ENCODE assay signal across 14 mouse cellular contexts in the genomic region with DNA sequence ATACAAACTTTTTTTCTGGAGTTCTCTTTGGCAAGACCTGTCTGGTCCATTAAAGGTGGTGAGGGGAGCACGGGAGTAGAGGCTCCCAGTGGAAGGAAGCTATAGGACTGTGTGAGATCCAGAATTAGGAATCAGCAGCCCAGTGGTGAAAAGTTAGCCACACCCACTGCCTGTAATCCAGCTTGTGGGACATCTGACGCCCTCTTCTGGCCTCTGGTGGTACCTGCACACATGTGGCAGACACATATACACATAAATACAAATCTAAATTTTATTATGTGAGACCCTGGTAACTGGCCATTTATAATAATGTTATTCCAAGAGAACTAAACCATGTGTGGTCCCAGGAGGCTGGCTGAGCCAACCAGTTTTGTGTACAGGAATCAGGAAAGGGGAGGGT.
DNase-seq lines count a peak whose midpoint lies in the region; ATAC-seq and TF ChIP-seq lines count a peak whose summit lies in the region.
"Had no signal": no experiment of that assay in that cellular context is flagged by ENCODE, and none has a peak within 500 bp of the region (broad histone marks: within the 10 kb centered on the region; RNA-seq: fewer than 3 reads in every experiment).

No protein-coding gene starts in this region.

- no peaks in the 10 kb centered on the region; the same call in 1 of the 2 replicates for H3K27me3 ChIP-seq in forebrain, postnatal 0 days (ENCODE audit: insufficient read depth, low read length)
- no peaks in the 10 kb centered on the region for H3K27me3 ChIP-seq in forebrain, embryonic 14.5 days (replicated peaks; ENCODE audit: control insufficient read depth, insufficient read depth, low read length)
- H3K27me3 ChIP-seq in liver, adult 2 months (ENCODE audit: control insufficient read depth, insufficient read depth, low read length), result no peaks in the 10 kb centered on the region
- H3K27me3 ChIP-seq in Patski, result no peaks in the 10 kb centered on the region
- H3K27me3 ChIP-seq: hindbrain, embryonic 15.5 days; limb, embryonic 15.5 days; midbrain, embryonic 12.5 days had no signal

- no peaks in the 10 kb centered on the region for H3K9me3 ChIP-seq in forebrain, postnatal 0 days (ENCODE audit: low read length)
- H3K9me3 ChIP-seq in forebrain, embryonic 14.5 days (replicated peaks; ENCODE audit: control insufficient read depth, low read length), result no peaks in the 10 kb centered on the region
- H3K9me3 ChIP-seq: hindbrain, embryonic 15.5 days; limb, embryonic 15.5 days; midbrain, embryonic 12.5 days had no signal

- WGBS in forebrain, postnatal 0 days, result 94% methylated on average over 2 of the region's 2 CpGs
- WGBS in forebrain, embryonic 14.5 days, result 84% methylated on average over 2 of the region's 2 CpGs
- 98% methylated on average over 2 of the region's 2 CpGs for WGBS in liver, adult 2 months

- no peak for ATAC-seq in forebrain, postnatal 0 days
- no peak for ATAC-seq in forebrain, embryonic 14.5 days
- ATAC-seq in Patski, result no peak

- TF ChIP-seq CTCF in forebrain, postnatal 0 days (IDR thresholded peaks at IDR 0.05; ENCODE audit: low read depth), result peak; percentile 28; the same call in 1 of the 2 replicates
- peak; percentile 34; the same call in 1 of the 2 replicates for TF ChIP-seq CTCF in liver, adult 2 months (IDR thresholded peaks at IDR 0.05; ENCODE audit: low read depth, low read length)
- peak; percentile 51 for TF ChIP-seq CTCF in Patski (IDR thresholded peaks at IDR 0.05)

- TF ChIP-seq POLR2A in liver, adult 2 months (IDR thresholded peaks at IDR 0.05; ENCODE audit: extremely low read depth, insufficient read depth, low read length), result no peak

- DNase-seq in forebrain, postnatal 0 days, result no peak
- DNase-seq in forebrain, embryonic 14.5 days (ENCODE audit: low spot score), result no peak
- DNase-seq in liver, adult 2 months (ENCODE audit: extremely low read depth, low read depth, low spot score), result no peak
- DNase-seq in liver (no peak), 3T3-L1 (ENCODE audit: low read depth, low spot score) (peak; percentile 59), Patski (ENCODE audit: low read depth, low spot score) (no peak)
- DNase-seq in right cerebral cortex, adult 18-20 months, result no peak
- no peak for DNase-seq in adrenal gland, postnatal 4 days (ENCODE audit: low spot score in 2 of 2)
- DNase-seq: cerebellum, postnatal 14 days; kidney, adult 9 months had no signal

- POLR2A ChIA-PET in Patski (lab: Charles Lee), result no interaction called here

- no peaks in the 10 kb centered on the region; the same call in 1 of the 2 replicates for H3K79me2 ChIP-seq in liver, adult 2 months (ENCODE audit: control insufficient read depth, insufficient read depth, low read length)

- peaks cover 36% of the 10 kb centered on the region for H3K36me3 ChIP-seq in forebrain, postnatal 0 days (ENCODE audit: insufficient read depth)
- peaks cover 51% of the 10 kb centered on the region for H3K36me3 ChIP-seq in forebrain, embryonic 14.5 days (ENCODE audit: control insufficient read depth, insufficient read depth, low read length)
- H3K36me3 ChIP-seq in liver, adult 2 months (ENCODE audit: control insufficient read depth, insufficient read depth, low read length), result peaks cover 16% of the 10 kb centered on the region; the same call in 1 of the 2 replicates

- no peak overlapping the region for H3K27ac ChIP-seq in forebrain, postnatal 0 days (ENCODE audit: low read depth, low read length)
- H3K27ac ChIP-seq in forebrain, embryonic 14.5 days (ENCODE audit: low read depth, low read length), result no peak overlapping the region
- H3K27ac ChIP-seq in liver, adult 2 months (replicated peaks; ENCODE audit: insufficient read depth, low read depth, low read length), result no peak overlapping the region
- H3K27ac ChIP-seq: hindbrain, embryonic 15.5 days; limb, embryonic 15.5 days; macrophage; midbrain, embryonic 12.5 days had no signal

- in situ Hi-C loops in Patski (cut with MboI; ENCODE audit: low pct_unique_long_range_greater_than_20kb), result loop anchor here (25.0 kb wide), 1 partner anchor 450 kb away; the partner anchor contains the start of gene Mgat5b

- no peak overlapping the region for H3K9ac ChIP-seq in forebrain, postnatal 0 days
- H3K9ac ChIP-seq in forebrain, embryonic 14.5 days (ENCODE audit: low read length), result no peak overlapping the region; the same call in 1 of the 2 replicates
- H3K9ac ChIP-seq in liver, adult 2 months (ENCODE audit: low read depth, low read length), result no peak overlapping the region
- H3K9ac ChIP-seq: hindbrain, embryonic 15.5 days; limb, embryonic 15.5 days; midbrain, embryonic 12.5 days had no signal

- H3K4me2 ChIP-seq in forebrain, postnatal 0 days (ENCODE audit: low read depth), result no peak overlapping the region
- no peak overlapping the region for H3K4me2 ChIP-seq in forebrain, embryonic 14.5 days (ENCODE audit: low read length)
- H3K4me2 ChIP-seq: hindbrain, embryonic 15.5 days; limb, embryonic 15.5 days; midbrain, embryonic 12.5 days had no signal

- no peaks in the 10 kb centered on the region for H3K4me1 ChIP-seq in forebrain, postnatal 0 days (ENCODE audit: insufficient read depth)
- H3K4me1 ChIP-seq in forebrain, embryonic 14.5 days (ENCODE audit: control insufficient read depth, insufficient read depth, low read length), result no peaks in the 10 kb centered on the region
- H3K4me1 ChIP-seq in liver, adult 2 months (ENCODE audit: control insufficient read depth, insufficient read depth, low read length), result no peaks in the 10 kb centered on the region
- H3K4me1 ChIP-seq: hindbrain, embryonic 15.5 days; midbrain, embryonic 12.5 days had no signal

- CTCF ChIA-PET in Patski (lab: Charles Lee), result no interaction called here

- no peak overlapping the region for H3K4me3 ChIP-seq in forebrain, postnatal 0 days (ENCODE audit: low read depth, low read length)
- H3K4me3 ChIP-seq in forebrain, embryonic 14.5 days (ENCODE audit: low read depth, low read length), result no peak overlapping the region
- H3K4me3 ChIP-seq in liver, adult 2 months (ENCODE audit: insufficient read depth, low read depth, low read length), result no peak overlapping the region
- H3K4me3 ChIP-seq: hindbrain, embryonic 15.5 days; limb, embryonic 15.5 days; midbrain, embryonic 12.5 days had no signal
